Mouse (Mus musculus): ENCODE measurements around the gene Dhrs4.

DNA sequence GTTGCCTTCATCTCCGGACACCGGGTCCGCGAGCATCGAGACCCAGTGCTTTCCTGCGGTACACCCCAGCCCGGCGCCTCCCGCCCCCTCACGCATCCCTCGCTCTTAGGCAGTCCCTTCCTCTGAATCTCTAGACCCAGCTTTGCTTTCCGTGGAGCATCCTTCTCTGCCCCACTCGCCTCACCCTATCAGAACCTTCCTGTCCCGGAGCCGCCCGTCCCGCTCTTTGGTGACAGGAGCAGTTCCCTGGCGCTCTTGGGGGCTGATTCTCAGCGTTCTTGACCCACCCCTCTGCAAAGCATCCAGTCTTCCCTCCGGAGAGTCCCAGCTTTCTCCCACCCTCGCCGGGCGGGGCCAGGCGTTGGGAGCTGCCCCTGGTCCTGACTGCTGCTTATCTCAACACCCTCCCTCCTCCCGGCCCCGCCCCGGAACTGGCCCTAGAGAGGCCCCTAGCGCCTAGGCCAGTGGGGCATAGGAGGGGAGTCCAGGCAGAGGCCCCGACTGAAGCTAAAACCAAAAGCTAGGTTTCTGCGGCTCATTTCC is 12.8 kb downstream of the Dhrs4 start:
- TF ChIP-seq CTCF (IDR thresholded peaks at IDR 0.05; ENCODE audit: low read depth, low read length) (no peak), POLR2A (IDR thresholded peaks at IDR 0.05; ENCODE audit: insufficient read depth, low read length) (peak; percentile 58)

All from ES-Bruce4 (cell line).